Mouse (Mus musculus): ENCODE measurements around the gene Sp6. TPM values are rescaled to one million over a fixed set of nuclear protein-coding genes. Genes with fewer than 3 reads are reported as not detected.

Sp6 gene
- 4.7 TPM for total RNA-seq (2023)

DNA sequence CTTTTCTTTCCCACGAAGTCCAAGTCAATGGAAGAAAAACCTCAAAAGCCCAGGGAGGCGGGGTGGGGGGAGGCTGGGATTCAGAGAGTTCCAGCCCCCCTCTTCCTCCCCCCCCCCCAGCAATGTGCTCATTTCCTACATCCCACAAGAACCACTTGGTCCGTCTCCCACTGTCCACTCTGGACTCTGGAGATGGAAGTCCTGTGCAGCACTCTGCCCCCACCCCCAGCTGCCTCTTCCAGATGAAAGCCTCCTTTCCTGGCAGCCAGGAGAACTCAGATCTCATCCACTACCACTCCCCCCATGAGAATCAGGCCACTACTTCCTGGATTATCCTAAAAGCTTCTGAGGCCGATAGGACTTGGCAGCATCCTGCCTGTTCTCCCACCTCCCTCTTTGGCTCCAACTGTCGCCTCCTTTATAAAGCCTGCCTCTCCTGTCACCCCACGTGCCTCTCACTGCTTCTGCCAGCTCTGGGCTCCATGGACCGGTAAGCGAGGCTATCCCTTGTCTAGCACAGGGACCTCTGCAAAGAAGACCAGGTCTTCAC lies at the start of gene Sp6:
Gene Sp6, plus strand, starts transcription at position 274 of the 550 bp plus-strand sequence.

DNA sequence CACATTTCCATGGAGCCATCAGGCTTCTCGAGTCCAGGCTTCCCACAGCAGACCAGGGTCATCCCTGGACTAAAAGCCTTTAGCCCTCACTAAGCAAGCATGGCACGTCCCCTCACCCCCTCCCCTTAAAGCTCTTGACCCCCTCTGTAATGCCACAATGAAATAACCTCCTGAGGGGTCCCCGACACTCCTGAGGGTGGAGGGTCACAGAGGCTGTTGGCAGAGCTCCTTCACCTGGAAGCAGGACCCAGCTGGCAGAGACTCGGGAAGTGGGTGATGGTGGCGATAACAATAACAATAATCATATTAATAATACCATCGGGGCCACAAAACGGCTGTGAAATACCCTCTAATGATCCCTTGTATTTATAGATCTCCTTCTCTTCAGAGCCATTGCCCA lies 30.3 kb upstream of the Sp6 start, which contains the start of gene Sp2:
Gene Sp2, minus strand, starts transcription at position 101 of the 400 bp plus-strand sequence.

DNA sequence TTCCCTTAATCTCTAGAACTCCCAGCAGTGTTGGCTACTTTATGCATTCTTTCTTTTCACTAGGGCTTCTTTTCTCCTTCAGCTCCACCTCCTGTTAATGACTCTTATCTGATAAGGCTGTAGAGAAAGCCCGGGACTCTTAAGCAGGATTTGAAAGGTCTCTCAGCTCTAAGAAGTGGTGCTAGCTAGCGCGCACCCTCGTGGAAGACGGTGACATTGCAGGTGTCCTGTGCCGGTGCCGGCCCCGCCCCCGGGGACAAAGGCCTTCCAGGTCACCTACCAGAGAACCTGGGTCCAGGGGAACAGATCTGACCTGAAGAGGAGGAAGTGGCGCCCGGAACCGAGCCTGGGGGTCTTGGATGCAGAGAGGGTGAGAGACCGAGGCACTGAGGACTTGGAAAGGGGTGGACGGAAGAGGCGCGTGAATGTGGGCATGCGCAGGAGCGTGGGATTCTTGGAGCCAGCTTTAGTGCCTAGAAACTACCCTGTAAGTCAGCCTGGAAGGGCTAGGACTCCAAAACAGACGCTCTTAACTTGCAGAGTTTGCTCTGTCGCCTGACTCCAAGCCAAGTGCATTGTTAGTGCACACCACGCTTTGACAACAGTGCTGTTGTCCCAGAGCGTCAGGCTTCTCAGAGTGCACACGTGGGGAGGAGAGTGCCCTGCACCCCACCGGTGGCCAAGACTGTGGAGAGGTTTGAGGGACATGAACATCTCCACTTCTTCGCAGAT lies 16.7 kb downstream of the Sp6 start, which contains the start of gene Scrn2:
Gene Scrn2, plus strand, starts transcription at position 253 of the 732 bp plus-strand sequence.

DNA sequence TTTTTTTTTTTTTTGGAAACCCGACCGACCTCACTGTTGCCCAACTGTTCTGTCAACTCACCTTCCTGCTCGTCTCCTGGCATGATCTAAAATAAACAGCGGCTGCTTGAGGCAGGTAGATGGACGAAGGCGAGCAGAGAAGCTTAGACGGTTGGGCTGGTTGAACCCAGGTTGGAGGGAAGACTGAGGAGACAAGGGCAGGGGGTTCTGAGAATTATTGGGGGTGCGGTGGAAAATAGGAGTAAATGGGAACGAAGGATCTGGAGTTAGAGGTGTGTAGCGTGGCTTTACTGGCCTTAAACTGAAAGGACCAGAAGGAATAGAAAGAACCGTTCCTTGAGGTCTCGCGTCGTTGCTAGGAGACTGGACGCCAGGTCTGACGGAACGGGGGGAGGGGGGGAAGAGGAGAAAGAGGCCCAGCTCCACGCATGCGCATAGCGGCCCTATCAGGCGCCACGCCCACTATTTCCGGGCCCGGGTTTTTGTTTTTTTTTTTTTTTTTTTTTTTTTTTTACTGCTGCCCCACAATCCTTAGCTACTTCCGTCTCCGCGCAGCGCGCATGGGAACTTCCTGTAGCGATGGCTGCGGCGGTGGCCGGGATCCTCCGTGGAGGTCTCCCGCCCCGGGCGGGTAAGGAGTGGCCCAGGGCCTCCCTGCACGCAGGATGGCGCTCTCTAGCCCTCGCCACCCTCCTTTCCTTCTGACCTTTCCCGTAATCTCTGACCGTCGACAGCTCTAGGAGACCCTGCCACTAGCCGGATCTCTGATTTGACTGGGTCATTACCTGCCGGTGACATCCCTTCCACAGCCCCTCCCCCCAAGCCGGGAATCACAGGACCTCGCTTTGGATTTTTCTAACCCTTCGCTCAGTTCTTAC lies 28.1 kb downstream of the Sp6 start, which contains the start of the genes Lrrc46 and Mrpl10:
Gene Lrrc46, minus strand, starts transcription at position 386 of the 878 bp plus-strand sequence.
Gene Mrpl10, plus strand, starts transcription at position 539 of the 878 bp plus-strand sequence.

DNA sequence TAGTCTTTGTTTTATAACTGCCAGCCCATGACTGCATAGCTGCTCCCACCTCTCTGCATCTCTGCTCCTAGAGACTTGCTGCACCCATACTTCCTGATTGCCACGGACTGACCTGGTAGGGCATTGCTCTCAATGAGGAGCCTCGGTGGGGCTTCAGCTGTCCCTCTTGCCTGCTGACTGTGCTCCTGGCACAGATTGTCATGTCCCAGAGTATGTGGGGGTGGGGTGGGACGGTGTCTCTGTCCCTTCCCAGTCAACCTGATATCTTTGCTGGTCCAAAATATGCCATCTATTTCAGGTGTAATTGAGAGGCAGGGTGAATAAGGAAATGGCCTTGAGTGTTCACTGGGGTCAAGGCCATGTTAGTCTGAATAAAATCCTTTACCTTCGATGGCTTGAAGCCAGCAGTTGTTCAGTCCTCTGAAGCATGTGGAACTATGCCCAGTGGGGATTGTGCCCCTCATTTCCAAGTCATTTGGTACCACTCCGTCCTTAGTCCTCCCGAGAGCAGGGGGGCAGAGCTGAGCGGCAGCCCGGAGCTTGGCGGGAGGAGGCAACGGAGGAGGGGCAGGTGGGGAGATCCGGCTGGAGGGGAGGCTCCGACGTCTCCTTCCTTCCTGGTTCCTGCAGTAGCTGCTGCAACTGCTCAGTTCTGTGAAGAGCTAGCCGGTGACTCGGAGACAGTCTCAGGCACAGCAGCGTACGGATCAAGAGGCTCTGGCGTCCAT lies 37.2 kb downstream of the Sp6 start, which contains the start of gene Osbpl7:
Gene Osbpl7, plus strand, starts transcription at position 413 of the 728 bp plus-strand sequence.

Other genes starting within 250 kb of the Sp6 start
- 34.0 TPM for gene Snx11, start 235.8 kb upstream of the Sp6 start, total RNA-seq (2023)
- gene Cbx1, start 224.3 kb upstream of the Sp6 start, total RNA-seq (2023): 46.6 TPM
- 45.4 TPM for gene Nfe2l1, start 183.4 kb upstream of the Sp6 start, total RNA-seq (2023)
- gene Copz2, start 163.5 kb upstream of the Sp6 start, total RNA-seq (2023): 1.2 TPM
- gene Cdk5rap3, start 96.9 kb upstream of the Sp6 start, total RNA-seq (2023): 56.0 TPM
- not detected for gene Prr15l, start 85.3 kb upstream of the Sp6 start, total RNA-seq (2023)
- gene Pnpo, start 69.4 kb upstream of the Sp6 start, total RNA-seq (2023): 18.1 TPM
- 54.2 TPM for gene Sp2, start 30.4 kb upstream of the Sp6 start, total RNA-seq (2023)
- 3.3 TPM for gene Scrn2, start 16.5 kb downstream of the Sp6 start, total RNA-seq (2023)
- not detected for gene Lrrc46, start 28.0 kb downstream of the Sp6 start, total RNA-seq (2023)
- gene Mrpl10, start 28.2 kb downstream of the Sp6 start, total RNA-seq (2023): 38.7 TPM
- gene Osbpl7, start 37.2 kb downstream of the Sp6 start, total RNA-seq (2023): 31.6 TPM
- gene Tbx21, start 101.9 kb downstream of the Sp6 start, total RNA-seq (2023): 2.4 TPM
- 1.2 TPM for gene Tbkbp1, start 138.1 kb downstream of the Sp6 start, total RNA-seq (2023)
- 136 TPM for gene Kpnb1, start 174.5 kb downstream of the Sp6 start, total RNA-seq (2023)

All from CD4-positive naive resting alpha-beta T cell, adult 57 days (primary cell).